Mouse (Mus musculus): ENCODE data around the gene Snapc2.

Gene Snapc2

DNA sequence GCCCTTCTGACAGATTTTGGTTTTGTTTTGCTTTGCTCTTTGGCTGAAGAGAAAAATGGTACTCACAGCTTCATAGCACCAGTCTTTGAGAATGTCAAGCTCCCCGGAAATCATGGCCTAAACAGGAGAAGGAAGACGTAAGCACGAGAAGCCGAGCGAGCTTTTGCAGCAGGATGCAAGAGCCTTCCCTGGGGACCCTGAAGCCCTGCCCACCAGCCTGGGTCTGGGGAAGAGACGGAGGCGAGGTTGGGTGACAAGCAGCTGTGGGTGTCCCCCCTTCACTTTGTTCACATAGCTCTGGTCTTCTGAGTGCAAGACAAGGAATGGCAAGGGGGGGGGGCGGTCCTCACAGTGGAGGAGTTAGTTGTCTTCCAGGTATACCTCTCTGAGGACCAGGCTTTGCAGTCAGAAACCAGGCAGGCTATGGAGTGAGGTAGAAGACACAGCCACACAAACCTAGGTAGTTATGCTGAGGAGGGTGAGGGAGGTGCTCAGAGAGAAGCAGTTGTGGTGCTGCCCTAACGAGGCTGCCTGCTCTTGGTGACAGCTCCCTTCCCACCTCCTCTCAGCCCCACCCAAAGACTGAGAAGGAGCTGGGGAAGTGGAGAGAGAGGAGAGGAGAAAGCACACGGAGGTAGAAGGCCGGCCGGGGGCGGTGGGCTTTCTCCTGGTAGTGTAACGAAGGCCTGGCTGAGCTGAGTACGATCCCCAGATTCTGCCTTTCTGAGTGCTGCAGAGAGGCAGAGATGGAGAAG lies 12.5 kb downstream of the Snapc2 start:
- ATAC-seq (ENCODE audit: low TSS enrichment), result peak; percentile 49

DNA sequence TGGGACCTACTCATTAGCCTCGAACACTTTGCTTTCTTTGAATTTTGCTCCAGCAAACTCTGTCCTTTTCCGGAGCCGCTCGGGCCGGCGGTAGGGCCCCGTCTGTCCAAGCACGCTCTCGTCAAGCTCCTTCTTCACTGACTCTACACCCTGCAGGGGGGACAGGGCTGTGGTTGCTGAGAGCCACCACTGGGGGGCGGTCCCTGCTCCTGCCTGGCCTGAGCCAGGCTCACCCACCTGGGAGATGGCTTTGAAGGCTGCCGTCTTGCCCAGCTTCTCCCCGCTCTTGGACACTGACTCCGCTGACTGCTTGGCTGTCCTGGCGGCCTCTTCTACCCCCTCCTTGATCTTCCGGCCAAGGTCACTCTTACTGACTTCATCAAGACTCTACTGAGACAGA lies 14.7 kb downstream of the Snapc2 start:
- ATAC-seq (ENCODE audit: low TSS enrichment), result no peak

DNA sequence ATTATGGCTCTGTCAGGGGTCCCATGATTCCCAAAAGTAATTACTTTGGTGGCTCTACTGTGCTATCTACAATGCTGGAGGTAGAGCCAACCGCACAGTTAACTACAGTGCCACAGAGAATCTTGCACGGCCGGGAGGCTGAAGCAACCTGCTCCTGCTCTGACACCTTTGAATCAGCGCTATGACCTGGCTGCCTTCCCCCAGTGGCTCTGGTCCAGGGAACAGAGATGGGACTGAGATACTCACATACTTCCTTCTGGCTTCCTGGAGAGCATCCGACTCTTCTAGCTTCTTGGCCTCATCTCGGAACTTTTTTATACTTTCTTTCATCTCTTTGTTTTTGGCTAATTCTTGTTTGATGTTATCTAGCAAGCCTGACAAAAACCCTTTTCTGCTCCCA lies 16.7 kb downstream of the Snapc2 start:
- ATAC-seq (ENCODE audit: low TSS enrichment), result no peak

DNA sequence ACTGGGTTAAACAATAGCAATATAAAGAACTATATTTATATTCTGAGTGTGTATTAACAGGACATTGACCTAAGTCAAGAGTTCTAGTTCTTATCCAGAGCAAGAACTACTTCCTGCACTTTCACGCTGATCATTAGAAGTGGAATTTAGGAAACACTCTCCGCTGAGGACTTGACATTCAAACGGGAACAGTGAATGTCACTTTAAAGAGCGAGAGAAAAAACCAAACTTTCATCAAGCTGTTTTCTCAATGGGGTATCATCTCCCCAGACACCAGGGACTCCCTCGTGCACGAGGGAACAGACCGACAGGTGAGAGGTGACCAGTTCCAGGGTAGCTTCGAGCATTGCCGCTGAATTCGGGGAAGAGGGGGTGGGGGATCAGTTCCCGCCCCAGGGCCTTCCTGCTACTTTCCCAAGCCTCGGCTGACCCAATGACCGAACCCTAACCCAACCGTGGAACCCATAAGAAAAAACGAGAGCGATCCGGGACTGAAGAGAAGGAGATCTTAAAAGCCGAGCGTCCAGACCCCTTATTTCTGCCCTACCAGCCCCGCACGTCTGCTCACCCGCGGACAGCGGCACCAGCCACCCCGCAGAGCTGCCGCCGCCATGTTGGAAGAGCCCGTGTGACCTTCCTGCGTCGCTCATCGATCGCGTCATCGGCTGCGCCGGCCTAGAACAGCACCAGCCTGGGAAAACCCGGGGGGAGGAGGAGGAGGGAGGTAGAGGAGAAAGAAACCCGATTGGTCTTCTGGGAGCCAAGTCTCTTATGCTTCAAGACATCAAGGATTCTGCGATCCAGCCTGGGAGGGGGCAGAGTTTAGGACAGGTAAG lies 22.6 kb downstream of the Snapc2 start, which contains the start of gene Timm44:
Gene Timm44 (minus strand): TSS at position 639 of the 836 bp plus-strand sequence.
- ATAC-seq (ENCODE audit: low TSS enrichment), result peak; percentile 96

DNA sequence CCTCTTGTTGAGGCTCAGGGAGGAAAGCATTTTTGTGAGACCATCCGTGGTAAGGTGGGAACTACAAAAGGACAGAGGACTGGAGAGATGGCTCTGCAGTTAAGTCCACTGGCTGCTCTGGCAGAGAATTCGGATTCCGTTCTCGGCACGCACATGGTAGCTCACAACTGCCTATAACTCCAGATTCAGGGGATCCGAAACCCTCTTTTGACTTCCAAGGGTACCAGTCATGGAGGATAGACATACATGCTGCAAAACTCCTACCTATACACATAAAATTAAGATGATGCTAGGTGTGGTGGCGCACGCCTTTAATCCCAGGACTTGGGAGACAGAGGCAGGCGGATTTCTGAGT lies 23.2 kb downstream of the Snapc2 start:
- ATAC-seq (ENCODE audit: low TSS enrichment), result no peak

DNA sequence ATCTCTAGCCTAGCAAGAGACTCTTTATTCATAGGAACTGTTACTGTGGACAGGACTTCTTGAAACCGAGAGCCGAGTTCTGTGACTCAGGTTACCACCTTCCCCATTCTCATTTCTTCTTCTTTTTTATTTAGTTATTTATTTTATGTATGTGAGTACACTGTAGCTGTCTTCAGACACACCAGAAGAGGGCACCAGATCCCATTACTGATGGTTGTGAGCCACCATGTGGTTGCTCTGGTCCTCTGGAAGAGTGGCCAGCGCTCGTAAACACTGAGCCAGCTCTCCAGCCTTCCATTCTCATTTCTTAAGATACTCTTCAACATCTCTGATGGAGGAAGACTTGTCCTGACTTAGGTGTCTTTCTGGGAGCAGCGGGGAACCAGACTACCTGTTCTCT lies 39.9 kb downstream of the Snapc2 start:
- 0 out of 2 replicates have a peak, but pooled peaks have one; percentile 6 for ATAC-seq (ENCODE audit: low TSS enrichment)

DNA sequence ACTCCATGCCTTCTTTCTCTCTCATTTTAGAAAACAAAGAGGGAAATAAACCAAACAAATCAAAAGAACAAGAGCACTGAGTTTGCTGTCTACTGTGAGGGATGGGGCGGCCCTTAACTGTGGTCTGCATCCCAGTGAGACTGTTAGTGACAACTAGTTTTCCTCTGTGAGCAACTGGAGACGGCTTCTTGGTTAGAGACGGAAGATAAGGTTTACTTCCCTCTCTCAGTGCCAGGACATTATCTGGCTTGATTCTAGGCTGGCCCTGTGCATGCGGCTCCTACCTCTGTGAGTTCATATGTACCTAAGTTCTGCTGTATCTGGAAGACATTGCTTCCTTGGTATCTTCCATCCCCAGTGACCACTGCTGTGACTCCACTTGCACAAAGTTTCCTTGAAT lies 44.9 kb downstream of the Snapc2 start:
- no peak for ATAC-seq (ENCODE audit: low TSS enrichment)

DNA sequence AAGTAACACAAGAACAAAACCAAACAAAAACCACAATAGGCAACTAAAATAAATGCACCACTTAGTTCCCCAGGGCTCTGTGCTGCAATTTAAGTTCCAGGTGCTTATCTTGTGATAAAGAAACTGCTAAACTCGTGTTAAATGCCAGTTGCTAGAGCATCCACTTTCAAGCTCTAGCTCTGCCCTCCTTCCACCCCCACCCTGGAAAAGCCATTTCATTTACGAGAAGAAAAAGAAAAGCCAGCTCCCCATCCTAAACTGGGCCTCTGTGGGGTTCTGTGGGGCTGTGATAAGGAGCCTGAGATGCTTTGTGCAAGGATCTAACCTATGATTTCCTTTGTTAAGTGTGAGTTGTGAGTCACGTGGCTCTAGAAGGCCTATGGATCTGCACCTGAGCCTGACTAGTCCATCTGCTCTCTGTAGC lies 51.3 kb downstream of the Snapc2 start:
- ATAC-seq (ENCODE audit: low TSS enrichment), result no peak
